Mouse (Mus musculus) lung, embryonic 14.5 days (tissue): ENCODE results near the gene Abhd11. TPM values are rescaled to one million over a fixed set of nuclear protein-coding genes. Genes with fewer than 3 reads are reported as not detected.
A peak's percentile ranks its signal among the peaks of the same experiment; 100 is the strongest.

ENCODE experiments used
- ATAC-seq: fragments of 200-750 bp; cut with Nextera tagmentation; 2 replicates; pipeline ENCODE4 v1.8.0; 2017; ENCODE audit warnings: mild to moderate bottlenecking, moderate TSS enrichment, moderate library complexity; ENCODE audit not compliant: insufficient read depth
- DNase-seq: peaks from one replicate; pipeline ENCODE4 v3.0.0-alpha.2; 2015
- H3K27ac ChIP-seq: fragments of 300-500 bp; sonication (generic); 2 replicates; pipeline ENCODE4 v1.5.1; 2014; ENCODE audit warnings: low read depth, mild to moderate bottlenecking, moderate library complexity
- H3K27me3 ChIP-seq: fragments of 300-500 bp; sonication (generic); 2 replicates; pipeline ENCODE4 v1.6.1; 2014; ENCODE audit warnings: low read length, control low read depth; ENCODE audit not compliant: insufficient read depth
- H3K36me3 ChIP-seq: fragments of 300-500 bp; sonication (generic); 2 replicates; pipeline ENCODE4 v1.6.1; 2014; ENCODE audit warnings: control low read depth; ENCODE audit not compliant: insufficient read depth
- H3K4me1 ChIP-seq: fragments of 300-500 bp; sonication (generic); 2 replicates; pipeline ENCODE4 v1.6.1; 2014; ENCODE audit warnings: antibody characterized with exemption, control low read depth; ENCODE audit not compliant: insufficient read depth
- H3K4me2 ChIP-seq: fragments of 300-500 bp; sonication (generic); 2 replicates; pipeline ENCODE4 v1.6.1; 2014; ENCODE audit warnings: mild to moderate bottlenecking
- H3K4me3 ChIP-seq: fragments of 300-500 bp; sonication (generic); 2 replicates; pipeline ENCODE4 v1.5.1; 2014; ENCODE audit warnings: low read depth, low read length
- H3K9ac ChIP-seq: fragments of 300-500 bp; sonication (generic); 2 replicates; pipeline ENCODE4 v1.6.1; 2014
- H3K9me3 ChIP-seq: fragments of 300-500 bp; sonication (generic); 2 replicates; pipeline ENCODE4 v1.6.1; 2016; ENCODE audit warnings: low read depth, low read length, control low read depth
- CTCF ChIP-seq: IDR thresholded peaks from 2 replicates; pipeline ENCODE4 v1.5.1; 2016; ENCODE audit warnings: antibody characterized with exemption, low read depth
- WGBS: fragments of 180-500 bp; shearing (Covaris S2); extraction: QIAGEN DNeasy Blood & Tissue Kit; methylation state at CpG from one replicate; pipeline ENCODE4 v1.1.7; 2014; 5-methylcytosine and 5-hydroxymethylcytosine counted together
- polyA plus RNA-seq: library from polyadenylated mRNA; unstranded; fragments of >200 nt; fragmentation: Nextera tagmentation; extraction: Ambion mirVana; gene quantifications from 2 replicates; pipeline ENCODE4 v1.2.1, GENCODE M21; 2014

Abhd11 gene
- polyA plus RNA-seq, 1 experiment from 2014 or later = 71.0 TPM

GRCm38 (mm10) chr5:134999797-135000196, 9.2 kb upstream of the Abhd11 start:
- Histone ChIP-seq H3K9ac (no peak overlapping the region), H3K36me3 (no peaks in the 10 kb centered on the region), H3K27ac (no peak overlapping the region), H3K9me3 (no peaks in the 10 kb centered on the region), H3K4me1 (0 out of 2 replicates have a peak, but pooled peaks cover 11% of the 10 kb centered on the region), H3K4me2 (no peak overlapping the region), H3K4me3 (no peak overlapping the region), H3K27me3 (no peaks in the 10 kb centered on the region)
- 93% methylated on average over 4 of the region's 4 CpGs for WGBS
- ATAC-seq (no peak), DNase-seq (no peak)
- TF ChIP-seq CTCF = no peak

- no peaks in the 10 kb centered on the region for H3K9me3 ChIP-seq
- DNase-seq (no peak), ATAC-seq (peak; percentile 29; the same call in 1 of the 2 replicates)
- TF ChIP-seq CTCF = no peak
- H3K27me3 ChIP-seq = no peaks in the 10 kb centered on the region
- no peak overlapping the region for H3K9ac ChIP-seq
- no peaks in the 10 kb centered on the region for H3K36me3 ChIP-seq
- peak overlapping the region; percentile 39 for H3K4me2 ChIP-seq
- H3K4me3 ChIP-seq = no peak overlapping the region
- peak overlapping the region; percentile 89 for H3K27ac ChIP-seq
- 41% methylated on average over 16 of the region's 16 CpGs for WGBS
- H3K4me1 ChIP-seq = 0 out of 2 replicates have a peak, but pooled peaks cover 11% of the 10 kb centered on the region
Measured at GRCm38 (mm10) chr5:135000751-135001150, 8.2 kb upstream of the Abhd11 start.

GRCm38 (mm10) chr5:135001309-135001708, 7.6 kb upstream of the Abhd11 start:
- Histone ChIP-seq H3K36me3 (no peaks in the 10 kb centered on the region), H3K27ac (peak overlapping the region; percentile 89), H3K4me1 (0 out of 2 replicates have a peak, but pooled peaks cover 11% of the 10 kb centered on the region), H3K9me3 (no peaks in the 10 kb centered on the region), H3K9ac (no peak overlapping the region), H3K4me3 (no peak overlapping the region), H3K27me3 (no peaks in the 10 kb centered on the region), H3K4me2 (peak overlapping the region; percentile 39)
- WGBS = 1% methylated on average over 14 of the region's 14 CpGs
- peak; percentile 79 for TF ChIP-seq CTCF
- ATAC-seq = peak; percentile 84
- DNase-seq = peak; percentile 86

- Histone ChIP-seq H3K36me3 (no peaks in the 10 kb centered on the region), H3K4me1 (0 out of 2 replicates have a peak, but pooled peaks cover 11% of the 10 kb centered on the region), H3K4me2 (no peak overlapping the region), H3K27me3 (no peaks in the 10 kb centered on the region), H3K27ac (peak overlapping the region; percentile 89), H3K4me3 (no peak overlapping the region), H3K9me3 (no peaks in the 10 kb centered on the region), H3K9ac (no peak overlapping the region)
- TF ChIP-seq CTCF = no peak
- ATAC-seq (no peak), DNase-seq (peak; percentile 53)
- WGBS = 42% methylated on average over 5 of the region's 5 CpGs
Measured at GRCm38 (mm10) chr5:135002151-135002550, 6.8 kb upstream of the Abhd11 start.

GRCm38 (mm10) chr5:135007802-135008571, 965 bp upstream of the Abhd11 start:
- Histone ChIP-seq H3K4me3 (peak overlapping the region; percentile 60), H3K27ac (peak overlapping the region; percentile 96), H3K9me3 (no peaks in the 10 kb centered on the region), H3K4me1 (peaks cover 22% of the 10 kb centered on the region), H3K4me2 (peak overlapping the region; percentile 61), H3K36me3 (no peaks in the 10 kb centered on the region), H3K9ac (peak overlapping the region; percentile 50), H3K27me3 (no peaks in the 10 kb centered on the region)
- ATAC-seq = no peak
- WGBS = 25% methylated on average over 16 of the region's 16 CpGs
- DNase-seq = peak; percentile 77
- peak; percentile 60 for TF ChIP-seq CTCF

GRCm38 (mm10) chr5:135009590-135010319, 803 bp downstream of the Abhd11 start:
- under 1% methylated on average over 37 of the region's 37 CpGs for WGBS
- H3K36me3 ChIP-seq = no peaks in the 10 kb centered on the region
- peak; percentile 75 for ATAC-seq
- H3K9me3 ChIP-seq = no peaks in the 10 kb centered on the region
- peak overlapping the region; percentile 60 for H3K9ac ChIP-seq
- H3K4me1 ChIP-seq = peaks cover 22% of the 10 kb centered on the region
- no peak for TF ChIP-seq CTCF
- peak; percentile 92 for DNase-seq
- H3K27me3 ChIP-seq = no peaks in the 10 kb centered on the region
- H3K4me3 ChIP-seq = peak overlapping the region; percentile 60
- H3K4me2 ChIP-seq = peak overlapping the region; percentile 61
- peak overlapping the region; percentile 96 for H3K27ac ChIP-seq

GRCm38 (mm10) chr5:135010320-135010709, 1.4 kb downstream of the Abhd11 start:
- TF ChIP-seq CTCF = no peak; the same call in 1 of the 2 replicates
- peak overlapping the region; percentile 60 for H3K9ac ChIP-seq
- no peaks in the 10 kb centered on the region for H3K9me3 ChIP-seq
- no peaks in the 10 kb centered on the region for H3K36me3 ChIP-seq
- ATAC-seq (no peak), DNase-seq (no peak)
- 42% methylated on average over 7 of the region's 7 CpGs for WGBS
- peaks cover 22% of the 10 kb centered on the region for H3K4me1 ChIP-seq
- no peaks in the 10 kb centered on the region for H3K27me3 ChIP-seq
- peak overlapping the region; percentile 60 for H3K4me3 ChIP-seq
- peak overlapping the region; percentile 96; the same call in 1 of the 2 replicates for H3K27ac ChIP-seq
- H3K4me2 ChIP-seq = peak overlapping the region; percentile 61
